Mouse (Mus musculus): Measurements from ENCODE around the gene Aadacl4.
"Not testable (repeated sequence)": the region's sequence is repeated elsewhere in the genome, so short reads cannot be mapped to it uniquely, and the experiment has no call there.

Gene Aadacl4

GRCm38 (mm10) chr4:144613407-144613806 lies at the start of gene Aadacl4:
Aadacl4 (plus strand) TSS chr4:144613707.
- DNase-seq = no peak

- DNase-seq = no peak
Measured at GRCm38 (mm10) chr4:144565034-144565433, 48.5 kb upstream of the Aadacl4 start, which contains the start of gene Gm13124. Gm13124 (minus strand) TSS chr4:144565134.

- no peak for DNase-seq
Measured at GRCm38 (mm10) chr4:144567752-144568151, 45.8 kb upstream of the Aadacl4 start.

GRCm38 (mm10) chr4:144586207-144586606 lies 27.3 kb upstream of the Aadacl4 start:
- not testable (repeated sequence) for DNase-seq

- DNase-seq = no peak
Measured at GRCm38 (mm10) chr4:144592790-144593189, 20.7 kb upstream of the Aadacl4 start.

- DNase-seq = no peak
Measured at GRCm38 (mm10) chr4:144614586-144614985, 1.1 kb downstream of the Aadacl4 start.

- DNase-seq = no peak
Measured at GRCm38 (mm10) chr4:144638263-144638662, 24.8 kb downstream of the Aadacl4 start.

All from layer of hippocampus, adult 9-11 months (tissue).